Mouse (Mus musculus) CH12.LX (cell line): ENCODE data around the gene Ptprg.

Experiments used
- CHD2 ChIP-seq: IDR thresholded peaks from 2 replicates; pipeline ENCODE4 v1.6.1; 2011; ENCODE audit warnings: low read length, improper control_type of control experiment
- CTCF ChIP-seq, 2 experiments: IDR thresholded peaks in 1 of 2; conservative IDR thresholded peaks in 1 of 2; 2 replicates each; pipeline ENCODE4 v1.5.1; 2011 to 2012; ENCODE audit warnings: low read depth in 2 of 2, low read length in 2 of 2, improper control_type of control experiment in 1 of 2, inconsistent platforms in 1 of 2, mild to moderate bottlenecking in 1 of 2, moderate library complexity in 1 of 2
- ELF1 ChIP-seq: IDR thresholded peaks from 2 replicates; pipeline ENCODE4 v1.6.1; 2014; ENCODE audit warnings: low read depth, mild to moderate bottlenecking, inconsistent platforms, low read length, improper control_type of control experiment
- EP300 ChIP-seq: IDR thresholded peaks from 2 replicates; pipeline ENCODE4 v1.6.1; 2011; ENCODE audit warnings: low read length, improper control_type of control experiment
- ETS1 ChIP-seq: conservative IDR thresholded peaks from 2 replicates; pipeline ENCODE4 v1.6.1; 2012; ENCODE audit warnings: low read depth, mild to moderate bottlenecking, inconsistent platforms, low read length, improper control_type of control experiment, moderate library complexity
- HCFC1 ChIP-seq: IDR thresholded peaks from 2 replicates; pipeline ENCODE4 v1.6.1; 2012; ENCODE audit warnings: low read depth, mild to moderate bottlenecking, inconsistent platforms, low read length, improper control_type of control experiment
- MAFK ChIP-seq: IDR thresholded peaks from 2 replicates; pipeline ENCODE4 v1.6.1; 2011; ENCODE audit warnings: low read length, improper control_type of control experiment; ENCODE audit not compliant: insufficient replicate concordance
- MXI1 ChIP-seq: IDR thresholded peaks from 2 replicates; pipeline ENCODE4 v1.6.1; 2011; ENCODE audit warnings: mild to moderate bottlenecking, low read depth, low read length, improper control_type of control experiment
- NRF1 ChIP-seq: IDR thresholded peaks from 2 replicates; pipeline ENCODE4 v1.6.1; 2014; ENCODE audit warnings: low read depth, mild to moderate bottlenecking, inconsistent platforms, low read length, improper control_type of control experiment, moderate library complexity
- POLR2A ChIP-seq: IDR thresholded peaks from 2 replicates; pipeline ENCODE4 v1.6.1; 2011; ENCODE audit warnings: low read depth, mild to moderate bottlenecking, improper control_type of control experiment, low read length
- TBP ChIP-seq: conservative IDR thresholded peaks from 2 replicates; pipeline ENCODE4 v1.6.1; 2011; ENCODE audit warnings: low read depth, low read length, improper control_type of control experiment
- TCF12 ChIP-seq: IDR thresholded peaks from 2 replicates; pipeline ENCODE4 v1.6.1; 2014; ENCODE audit warnings: low read depth, mild to moderate bottlenecking, inconsistent platforms, low read length, improper control_type of control experiment
- UBTF ChIP-seq: IDR thresholded peaks from 2 replicates; pipeline ENCODE4 v1.6.1; 2012; ENCODE audit warnings: low read depth, mild to moderate bottlenecking, inconsistent platforms, low read length, improper control_type of control experiment, moderate library complexity
- USF1 ChIP-seq: IDR thresholded peaks from 2 replicates; pipeline ENCODE4 v1.6.1; 2014; ENCODE audit warnings: low read depth, mild to moderate bottlenecking, inconsistent platforms, low read length, improper control_type of control experiment

- TF ChIP-seq CTCF (conservative IDR thresholded peaks at IDR 0.05 in 1 of 2, IDR thresholded peaks at IDR 0.05 in 1 of 2; ENCODE audit: low read depth in 2 of 2, low read length in 2 of 2) = no peak
- TF ChIP-seq MAFK = no peak
- no peak for TF ChIP-seq NRF1
- no peak for TF ChIP-seq TCF12
- TF ChIP-seq MXI1 = no peak
- TF ChIP-seq UBTF = no peak
- TF ChIP-seq ETS1 = no peak
- no peak for TF ChIP-seq EP300
- no peak for TF ChIP-seq POLR2A
- no peak for TF ChIP-seq HCFC1
- no peak for TF ChIP-seq TBP
- TF ChIP-seq CHD2 = no peak
- no peak for TF ChIP-seq ELF1
- TF ChIP-seq USF1 = no peak
Observed at GRCm38 (mm10) chr14:12189266-12189665, 635.9 kb downstream of the Ptprg start.
